14 mouse cellular contexts compared by ENCODE assay signal in genomic region chr14:33362807-33363206, GRCm38 (mm10).
A peak's percentile ranks its signal among the peaks of the same experiment; 100 is the strongest.
DNase-seq lines count a peak whose midpoint lies in the region; ATAC-seq and TF ChIP-seq lines count a peak whose summit lies in the region.
"Had no signal": no experiment of that assay in that cellular context is flagged by ENCODE, and none has a peak within 500 bp of the region (broad histone marks: within the 10 kb centered on the region; RNA-seq: fewer than 3 reads in every experiment).

No protein-coding gene starts in this region.

- H3K36me3 ChIP-seq in heart, embryonic 15.5 days = no peaks in the 10 kb centered on the region
- H3K36me3 ChIP-seq in neural tube, embryonic 13.5 days = no peaks in the 10 kb centered on the region
- no peaks in the 10 kb centered on the region for H3K36me3 ChIP-seq in neural tube, embryonic 15.5 days
- no peaks in the 10 kb centered on the region for H3K36me3 ChIP-seq in liver, embryonic 14.5 days (replicated peaks; ENCODE audit: control insufficient read depth, insufficient read depth, low read depth)
- no peaks in the 10 kb centered on the region for H3K36me3 ChIP-seq in stomach, postnatal 0 days (ENCODE audit: control insufficient read depth, insufficient read depth, low read length)
- H3K36me3 ChIP-seq: hindbrain, embryonic 12.5 days; midbrain, embryonic 13.5 days had no signal

- no peak overlapping the region for H3K27ac ChIP-seq in heart, embryonic 15.5 days
- H3K27ac ChIP-seq in neural tube, embryonic 13.5 days (replicated peaks) = no peak overlapping the region
- no peak overlapping the region for H3K27ac ChIP-seq in neural tube, embryonic 15.5 days (replicated peaks)
- H3K27ac ChIP-seq in liver, embryonic 14.5 days = no peak overlapping the region
- H3K27ac ChIP-seq in stomach, postnatal 0 days (replicated peaks) = no peak overlapping the region
- H3K27ac ChIP-seq: hindbrain, embryonic 12.5 days; layer of hippocampus, adult 2 months; midbrain, embryonic 13.5 days had no signal

- 8% methylated on average over 10 of the region's 10 CpGs for WGBS in heart, embryonic 15.5 days
- 48% methylated on average over 10 of the region's 10 CpGs for WGBS in neural tube, embryonic 13.5 days
- WGBS in neural tube, embryonic 15.5 days = 49% methylated on average over 10 of the region's 10 CpGs
- 20% methylated on average over 10 of the region's 10 CpGs for WGBS in liver, embryonic 14.5 days (ENCODE audit: insufficient replicate concordance)
- WGBS in stomach, postnatal 0 days = 18% methylated on average over 10 of the region's 10 CpGs

- peak overlapping the region; percentile 52 for H3K4me2 ChIP-seq in heart, embryonic 15.5 days
- no peak overlapping the region for H3K4me2 ChIP-seq in neural tube, embryonic 13.5 days
- H3K4me2 ChIP-seq in neural tube, embryonic 15.5 days = no peak overlapping the region
- H3K4me2 ChIP-seq in liver, embryonic 14.5 days (ENCODE audit: low read depth) = peak overlapping the region; percentile 40
- 0 out of 2 replicates have a peak overlapping the region, but pooled peaks have one; percentile 3 for H3K4me2 ChIP-seq in stomach, postnatal 0 days (replicated peaks; ENCODE audit: low read depth)
- H3K4me2 ChIP-seq: hindbrain, embryonic 12.5 days; midbrain, embryonic 13.5 days had no signal

- H3K4me3 ChIP-seq in heart, embryonic 15.5 days = peak overlapping the region; percentile 13
- H3K4me3 ChIP-seq in neural tube, embryonic 13.5 days = no peak overlapping the region
- H3K4me3 ChIP-seq in neural tube, embryonic 15.5 days (replicated peaks) = no peak overlapping the region
- H3K4me3 ChIP-seq in liver, embryonic 14.5 days (ENCODE audit: insufficient read depth in 1 of 2, low read depth in 2 of 2, low read length in 2 of 2) = peak overlapping the region in 1 of 2 experiments; percentile 0; a peak in 3 of 4 replicates
- no peak overlapping the region for H3K4me3 ChIP-seq in stomach, postnatal 0 days (ENCODE audit: low read depth, low read length)
- H3K4me3 ChIP-seq: hindbrain, embryonic 12.5 days; layer of hippocampus, adult 2 months; midbrain, embryonic 13.5 days had no signal

- H3K9me3 ChIP-seq in heart, embryonic 15.5 days (replicated peaks) = no peaks in the 10 kb centered on the region
- no peaks in the 10 kb centered on the region for H3K9me3 ChIP-seq in neural tube, embryonic 13.5 days
- no peaks in the 10 kb centered on the region for H3K9me3 ChIP-seq in neural tube, embryonic 15.5 days (replicated peaks)
- no peaks in the 10 kb centered on the region for H3K9me3 ChIP-seq in liver, embryonic 14.5 days (ENCODE audit: control insufficient read depth, low read length)
- H3K9me3 ChIP-seq in stomach, postnatal 0 days (ENCODE audit: control insufficient read depth, low read length) = no peaks in the 10 kb centered on the region
- H3K9me3 ChIP-seq: hindbrain, embryonic 12.5 days; midbrain, embryonic 13.5 days had no signal

- DNase-seq in heart, adult 9 months (ENCODE audit: low spot score in 2 of 2) = no peak
- DNase-seq in liver, embryonic 14.5 days (ENCODE audit: low read depth in 3 of 3, low spot score in 3 of 3) = no peak
- DNase-seq in stomach, postnatal 0 days (ENCODE audit: low spot score) = no peak
- no peak for DNase-seq in right cerebral cortex, postnatal 14 days
- DNase-seq: cerebellum, adult 2 months; kidney, adult 8-10 months; thymus, postnatal 4 days had no signal

- TF ChIP-seq EP300 in liver, embryonic 14.5 days (IDR thresholded peaks at IDR 0.05; ENCODE audit: low read depth) = no peak
- TF ChIP-seq EP300 in stomach, postnatal 0 days (optimal IDR thresholded peaks at IDR 0.05) = no peak

- no peak for TF ChIP-seq CTCF in liver, embryonic 14.5 days (IDR thresholded peaks at IDR 0.05; ENCODE audit: low read depth)
- no peak for TF ChIP-seq CTCF in stomach, postnatal 0 days (IDR thresholded peaks at IDR 0.05; ENCODE audit: low read depth)

- peak overlapping the region; percentile 7; the same call in 1 of the 2 replicates for H3K9ac ChIP-seq in heart, embryonic 15.5 days
- H3K9ac ChIP-seq in neural tube, embryonic 13.5 days = 0 out of 2 replicates have a peak overlapping the region, but pooled peaks have one; percentile 2
- H3K9ac ChIP-seq in neural tube, embryonic 15.5 days (replicated peaks) = no peak overlapping the region
- H3K9ac ChIP-seq in liver, embryonic 14.5 days (replicated peaks) = no peak overlapping the region
- no peak overlapping the region for H3K9ac ChIP-seq in stomach, postnatal 0 days (ENCODE audit: low read length)
- H3K9ac ChIP-seq: hindbrain, embryonic 12.5 days; midbrain, embryonic 13.5 days had no signal

- H3K4me1 ChIP-seq in heart, embryonic 15.5 days (replicated peaks) = peaks cover 16% of the 10 kb centered on the region
- H3K4me1 ChIP-seq in neural tube, embryonic 13.5 days (replicated peaks) = peaks cover 24% of the 10 kb centered on the region
- peaks cover 20% of the 10 kb centered on the region for H3K4me1 ChIP-seq in neural tube, embryonic 15.5 days
- H3K4me1 ChIP-seq in liver, embryonic 14.5 days (replicated peaks; ENCODE audit: control insufficient read depth in 2 of 2, insufficient read depth in 2 of 2, low read length in 1 of 2) = no peaks in the 10 kb centered on the region
- H3K4me1 ChIP-seq in stomach, postnatal 0 days (replicated peaks; ENCODE audit: control insufficient read depth, insufficient read depth) = no peaks in the 10 kb centered on the region

- peaks cover 37% of the 10 kb centered on the region for H3K27me3 ChIP-seq in heart, embryonic 15.5 days
- H3K27me3 ChIP-seq in neural tube, embryonic 13.5 days = no peaks in the 10 kb centered on the region
- H3K27me3 ChIP-seq in neural tube, embryonic 15.5 days (replicated peaks) = no peaks in the 10 kb centered on the region
- H3K27me3 ChIP-seq in liver, embryonic 14.5 days (ENCODE audit: control insufficient read depth, insufficient read depth, low read length) = no peaks in the 10 kb centered on the region
- no peaks in the 10 kb centered on the region for H3K27me3 ChIP-seq in stomach, postnatal 0 days (ENCODE audit: control insufficient read depth, insufficient read depth, low read length)
- H3K27me3 ChIP-seq: hindbrain, embryonic 12.5 days; midbrain, embryonic 13.5 days had no signal

- ATAC-seq in heart, embryonic 15.5 days (replicated peaks; ENCODE audit: insufficient number of reproducible peaks, insufficient read depth, low FRiP score, low read depth) = no peak
- no peak for ATAC-seq in neural tube, embryonic 13.5 days (ENCODE audit: low read depth)
- no peak for ATAC-seq in neural tube, embryonic 15.5 days (ENCODE audit: low FRiP score)
- peak; percentile 19; the same call in 1 of the 2 replicates for ATAC-seq in liver, embryonic 14.5 days (ENCODE audit: insufficient read depth)
- no peak for ATAC-seq in stomach, postnatal 0 days (ENCODE audit: low FRiP score, low TSS enrichment)
- ATAC-seq: lung, postnatal 0 days; midbrain, embryonic 13.5 days had no signal

Comparison
In these comparisons a context has a peak if more than half of its experiments do, and no peak if none do; other contexts are left out.
1. H3K9ac ChIP-seq: peak in heart, embryonic 15.5 days (single experiment) and neural tube, embryonic 13.5 days (single experiment); none in neural tube, embryonic 15.5 days (single experiment), liver, embryonic 14.5 days (single experiment) and stomach, postnatal 0 days (single experiment).
2. H3K4me2 ChIP-seq: peak in heart, embryonic 15.5 days (single experiment), liver, embryonic 14.5 days (single experiment) and stomach, postnatal 0 days (single experiment); none in neural tube, embryonic 13.5 days (single experiment) and neural tube, embryonic 15.5 days (single experiment).